Mouse (Mus musculus): ENCODE data around the gene Rabgef1.

- TF ChIP-seq GATA1 (IDR thresholded peaks at IDR 0.05; ENCODE audit: low read length) = no peak
- TF ChIP-seq TAL1 (IDR thresholded peaks at IDR 0.05; ENCODE audit: low read length) = no peak
Observed at GRCm38 (mm10) chr5:130228120-130228519, 56.5 kb downstream of the Rabgef1 start.
